Mouse (Mus musculus): ENCODE data around the gene Ripor3. TPM values are rescaled to one million over a fixed set of nuclear protein-coding genes. Genes with fewer than 3 reads are reported as not detected.

The Ripor3 gene
- total and polyA plus RNA-seq, 2 experiments from 2014 or later = 0.45 to 1.0 TPM

- H3K36me3 ChIP-seq (ENCODE audit: insufficient read depth, low read length) = no peaks in the 10 kb centered on the region
- no peak for ATAC-seq
- H3K4me1 ChIP-seq (ENCODE audit: insufficient read depth, low read length) = no peaks in the 10 kb centered on the region
- no peak overlapping the region for H3K4me2 ChIP-seq (ENCODE audit: low read depth, low read length)
- H3K4me3 ChIP-seq (ENCODE audit: low read length) = no peak overlapping the region
- no peak overlapping the region for H3K27ac ChIP-seq
- no peaks in the 10 kb centered on the region for H3K27me3 ChIP-seq (ENCODE audit: insufficient read depth, low read length)
- H3K9me3 ChIP-seq (ENCODE audit: low read length) = no peaks in the 10 kb centered on the region
- H3K9ac ChIP-seq (replicated peaks; ENCODE audit: low read length) = no peak overlapping the region
- DNase-seq (ENCODE audit: low spot score) = no peak
- 61% methylated on average over 2 of the region's 2 CpGs for WGBS
- peak; percentile 51 for TF ChIP-seq CTCF (IDR thresholded peaks at IDR 0.05; ENCODE audit: low read depth)
Observed at GRCm38 (mm10) chr2:168004369-168004768, 6.0 kb downstream of the Ripor3 start.

- no peak overlapping the region for H3K27ac ChIP-seq
- no peaks in the 10 kb centered on the region for H3K4me1 ChIP-seq (ENCODE audit: insufficient read depth, low read length)
- no peaks in the 10 kb centered on the region for H3K9me3 ChIP-seq (ENCODE audit: low read length)
- no peaks in the 10 kb centered on the region for H3K36me3 ChIP-seq (ENCODE audit: insufficient read depth, low read length)
- no peak for TF ChIP-seq CTCF (IDR thresholded peaks at IDR 0.05; ENCODE audit: low read depth)
- no peak for ATAC-seq
- no peak overlapping the region for H3K4me3 ChIP-seq (ENCODE audit: low read length)
- H3K4me2 ChIP-seq (ENCODE audit: low read depth, low read length) = no peak overlapping the region
- H3K27me3 ChIP-seq (ENCODE audit: insufficient read depth, low read length) = no peaks in the 10 kb centered on the region
- no peak overlapping the region for H3K9ac ChIP-seq (replicated peaks; ENCODE audit: low read length)
- DNase-seq (ENCODE audit: low spot score) = no peak
- 38% methylated on average over 12 of the region's 12 CpGs for WGBS
Observed at GRCm38 (mm10) chr2:168003431-168003830, 7.0 kb downstream of the Ripor3 start.

- Histone ChIP-seq H3K4me3 (ENCODE audit: low read length) (no peak overlapping the region), H3K4me2 (ENCODE audit: low read depth, low read length) (no peak overlapping the region), H3K9me3 (ENCODE audit: low read length) (no peaks in the 10 kb centered on the region), H3K27ac (no peak overlapping the region), H3K4me1 (ENCODE audit: insufficient read depth, low read length) (no peaks in the 10 kb centered on the region), H3K9ac (replicated peaks; ENCODE audit: low read length) (no peak overlapping the region), H3K27me3 (ENCODE audit: insufficient read depth, low read length) (no peaks in the 10 kb centered on the region), H3K36me3 (ENCODE audit: insufficient read depth, low read length) (no peaks in the 10 kb centered on the region)
- TF ChIP-seq CTCF (IDR thresholded peaks at IDR 0.05; ENCODE audit: low read depth) = no peak
- ATAC-seq (no peak), DNase-seq (ENCODE audit: low spot score) (no peak)
- WGBS = 60% methylated on average over 2 of the region's 2 CpGs
Observed at GRCm38 (mm10) chr2:168002884-168003283, 7.5 kb downstream of the Ripor3 start.

GRCm38 (mm10) chr2:168002188-168002587 lies 8.2 kb downstream of the Ripor3 start:
- no peak for DNase-seq (ENCODE audit: low spot score)
- Histone ChIP-seq H3K27ac (no peak overlapping the region), H3K36me3 (ENCODE audit: insufficient read depth, low read length) (no peaks in the 10 kb centered on the region), H3K9ac (replicated peaks; ENCODE audit: low read length) (no peak overlapping the region), H3K4me3 (ENCODE audit: low read length) (no peak overlapping the region), H3K4me2 (ENCODE audit: low read depth, low read length) (no peak overlapping the region), H3K4me1 (ENCODE audit: insufficient read depth, low read length) (no peaks in the 10 kb centered on the region), H3K9me3 (ENCODE audit: low read length) (no peaks in the 10 kb centered on the region), H3K27me3 (ENCODE audit: insufficient read depth, low read length) (no peaks in the 10 kb centered on the region)
- 61% methylated on average over 4 of the region's 4 CpGs for WGBS
- no peak for ATAC-seq
- no peak for TF ChIP-seq CTCF (IDR thresholded peaks at IDR 0.05; ENCODE audit: low read depth)

- WGBS = 67% methylated on average over 3 of the region's 3 CpGs
- no peaks in the 10 kb centered on the region for H3K4me1 ChIP-seq (ENCODE audit: insufficient read depth, low read length)
Observed at GRCm38 (mm10) chr2:167999145-167999743, 11.2 kb downstream of the Ripor3 start.

GRCm38 (mm10) chr2:167997562-167997961 lies 12.9 kb downstream of the Ripor3 start:
- WGBS = 81% methylated on average over 3 of the region's 3 CpGs

More at GRCm38 (mm10) chr2:167999145-167999743, 11.2 kb downstream of the Ripor3 start:
- Histone ChIP-seq H3K27me3 (ENCODE audit: insufficient read depth, low read length) (no peaks in the 10 kb centered on the region), H3K4me2 (ENCODE audit: low read depth, low read length) (no peak overlapping the region), H3K4me3 (ENCODE audit: low read length) (no peak overlapping the region), H3K27ac (no peak overlapping the region), H3K9ac (replicated peaks; ENCODE audit: low read length) (no peak overlapping the region), H3K9me3 (ENCODE audit: low read length) (no peaks in the 10 kb centered on the region), H3K36me3 (ENCODE audit: insufficient read depth, low read length) (no peaks in the 10 kb centered on the region)
- DNase-seq (ENCODE audit: low spot score) (no peak), ATAC-seq (no peak)
- TF ChIP-seq CTCF (IDR thresholded peaks at IDR 0.05; ENCODE audit: low read depth) = peak; percentile 26; the same call in 1 of the 2 replicates

GRCm38 (mm10) chr2:167996672-167997215 lies 13.7 kb downstream of the Ripor3 start:
- H3K27me3 ChIP-seq (ENCODE audit: insufficient read depth, low read length) = no peaks in the 10 kb centered on the region
- no peak for TF ChIP-seq CTCF (IDR thresholded peaks at IDR 0.05; ENCODE audit: low read depth)
- no peak for ATAC-seq
- DNase-seq (ENCODE audit: low spot score) = no peak
- H3K9me3 ChIP-seq (ENCODE audit: low read length) = no peaks in the 10 kb centered on the region
- H3K4me1 ChIP-seq (ENCODE audit: insufficient read depth, low read length) = no peaks in the 10 kb centered on the region
- WGBS = 57% methylated on average over 8 of the region's 8 CpGs
- no peak overlapping the region for H3K4me3 ChIP-seq (ENCODE audit: low read length)
- no peaks in the 10 kb centered on the region for H3K36me3 ChIP-seq (ENCODE audit: insufficient read depth, low read length)
- no peak overlapping the region for H3K27ac ChIP-seq
- H3K9ac ChIP-seq (replicated peaks; ENCODE audit: low read length) = no peak overlapping the region
- no peak overlapping the region for H3K4me2 ChIP-seq (ENCODE audit: low read depth, low read length)

More at GRCm38 (mm10) chr2:167997562-167997961, 12.9 kb downstream of the Ripor3 start:
- Histone ChIP-seq H3K27me3 (ENCODE audit: insufficient read depth, low read length) (no peaks in the 10 kb centered on the region), H3K4me2 (ENCODE audit: low read depth, low read length) (no peak overlapping the region), H3K27ac (no peak overlapping the region), H3K4me1 (ENCODE audit: insufficient read depth, low read length) (no peaks in the 10 kb centered on the region), H3K36me3 (ENCODE audit: insufficient read depth, low read length) (no peaks in the 10 kb centered on the region), H3K9ac (replicated peaks; ENCODE audit: low read length) (no peak overlapping the region), H3K9me3 (ENCODE audit: low read length) (no peaks in the 10 kb centered on the region), H3K4me3 (ENCODE audit: low read length) (no peak overlapping the region)
- DNase-seq (ENCODE audit: low spot score) (no peak), ATAC-seq (no peak)
- TF ChIP-seq CTCF (IDR thresholded peaks at IDR 0.05; ENCODE audit: low read depth) = no peak
